Mouse (Mus musculus) heart, postnatal 4 days (tissue): Measurements from ENCODE around the gene Dnah6. TPM values are rescaled to one million over a fixed set of nuclear protein-coding genes. Genes with fewer than 3 reads are reported as not detected.

Experiments used
- total RNA-seq, 2 experiments: library from RNA; stranded (reverse); gene quantifications; 2 replicates each; pipeline ENCODE4 v1.2.3; 2021

Dnah6 gene
- total RNA-seq, 2 experiments from 2014 or later = 0.95 to 1.1 TPM

Other genes with a start within 250 kb of the Dnah6 start
- 100 to 1,000 TPM; 389 to 429 TPM for gene Suclg1, start 26.7 kb upstream of the Dnah6 start, total RNA-seq
- gene 4931417E11Rik, start 248.0 kb upstream of the Dnah6 start, total RNA-seq = not detected